Mouse (Mus musculus) CH12.LX (cell line): ENCODE results near the gene Oma1. TPM values are rescaled to one million over a fixed set of nuclear protein-coding genes. Genes with fewer than 3 reads are reported as not detected.

Experiments used
- DNase-seq: peaks from one replicate; pipeline ENCODE4 v3.0.0-alpha.2; 2013; ENCODE audit errors: extremely low read depth
- H3K27ac ChIP-seq: 2 replicates; pipeline ENCODE4 v1.5.1; 2012; ENCODE audit warnings: low read depth, mild to moderate bottlenecking, control low read depth, moderate library complexity; ENCODE audit not compliant: insufficient read depth
- H3K27me3 ChIP-seq: replicated peaks from 2 replicates; pipeline ENCODE3; 2012; ENCODE audit warnings: inconsistent platforms
- H3K36me3 ChIP-seq, 2 experiments: replicated peaks in 1 of 2; 2 replicates each; pipeline versions ENCODE3 to v1.6.1; 2012; ENCODE audit warnings: inconsistent platforms in 1 of 2, low read length in 1 of 2, mild to moderate bottlenecking in 1 of 2, mixed read lengths in 1 of 2, moderate library complexity in 1 of 2; ENCODE audit not compliant: control insufficient read depth in 1 of 2, insufficient read depth in 1 of 2
- H3K4me1 ChIP-seq, 2 experiments: 2 replicates each; pipeline ENCODE4 v1.6.1; 2012; ENCODE audit warnings: inconsistent platforms in 1 of 2, moderate library complexity in 1 of 2; ENCODE audit not compliant: insufficient read depth in 2 of 2, control insufficient read depth in 1 of 2
- H3K4me2 ChIP-seq: 2 replicates; pipeline ENCODE4 v1.6.1; 2012; ENCODE audit warnings: low read depth, mild to moderate bottlenecking, control low read depth; ENCODE audit not compliant: poor library complexity, insufficient read depth, severe bottlenecking
- H3K4me3 ChIP-seq, 3 experiments: fragments of 150-350 bp in 1 of 3; sonication (generic) in 1 of 3; replicated peaks in 1 of 3; 2 replicates each; pipeline versions ENCODE3 to v1.5.1; 2011 to 2012; ENCODE audit warnings: low read depth in 2 of 3, low read length in 2 of 3, mild to moderate bottlenecking in 2 of 3, moderate library complexity in 2 of 3, control low read depth in 1 of 3, improper control_type of control experiment in 1 of 3, inconsistent platforms in 1 of 3, mixed read lengths in 1 of 3; ENCODE audit not compliant: poor library complexity in 1 of 3
- H3K79me2 ChIP-seq: replicated peaks from 2 replicates; pipeline ENCODE4 v1.6.1; 2012; ENCODE audit warnings: mild to moderate bottlenecking, moderate library complexity; ENCODE audit not compliant: control insufficient read depth, poor library complexity, insufficient read depth, severe bottlenecking; ENCODE audit errors: extremely low read depth
- H3K9ac ChIP-seq: 2 replicates; pipeline ENCODE4 v1.6.1; 2012; ENCODE audit warnings: low read depth, mild to moderate bottlenecking, control low read depth, moderate library complexity; ENCODE audit not compliant: insufficient read depth
- H3K9me3 ChIP-seq: replicated peaks from 2 replicates; pipeline ENCODE3; 2012; ENCODE audit warnings: low read length, inconsistent platforms, mixed read lengths
- CHD2 ChIP-seq: IDR thresholded peaks from 2 replicates; pipeline ENCODE4 v1.6.1; 2011; ENCODE audit warnings: low read length, improper control_type of control experiment
- CTCF ChIP-seq, 2 experiments: IDR thresholded peaks in 1 of 2; conservative IDR thresholded peaks in 1 of 2; 2 replicates each; pipeline ENCODE4 v1.5.1; 2011 to 2012; ENCODE audit warnings: low read depth in 2 of 2, low read length in 2 of 2, improper control_type of control experiment in 1 of 2, inconsistent platforms in 1 of 2, mild to moderate bottlenecking in 1 of 2, moderate library complexity in 1 of 2
- E2F4 ChIP-seq: IDR thresholded peaks from 2 replicates; pipeline ENCODE4 v1.6.1; 2011; ENCODE audit warnings: low read depth, low read length, improper control_type of control experiment; ENCODE audit not compliant: insufficient replicate concordance
- ELF1 ChIP-seq: IDR thresholded peaks from 2 replicates; pipeline ENCODE4 v1.6.1; 2014; ENCODE audit warnings: low read depth, mild to moderate bottlenecking, inconsistent platforms, low read length, improper control_type of control experiment
- ETS1 ChIP-seq: conservative IDR thresholded peaks from 2 replicates; pipeline ENCODE4 v1.6.1; 2012; ENCODE audit warnings: low read depth, mild to moderate bottlenecking, inconsistent platforms, low read length, improper control_type of control experiment, moderate library complexity
- HCFC1 ChIP-seq: IDR thresholded peaks from 2 replicates; pipeline ENCODE4 v1.6.1; 2012; ENCODE audit warnings: low read depth, mild to moderate bottlenecking, inconsistent platforms, low read length, improper control_type of control experiment
- IRF4 ChIP-seq: IDR thresholded peaks from 2 replicates; pipeline ENCODE4 v1.6.1; 2014; ENCODE audit warnings: low read depth, mild to moderate bottlenecking, inconsistent platforms, low read length, improper control_type of control experiment
- JUN ChIP-seq: IDR thresholded peaks from 2 replicates; pipeline ENCODE4 v1.6.1; 2011; ENCODE audit warnings: low read depth, mild to moderate bottlenecking, low read length, improper control_type of control experiment, moderate library complexity; ENCODE audit not compliant: insufficient read depth
- JUND ChIP-seq: conservative IDR thresholded peaks from 2 replicates; pipeline ENCODE4 v1.6.1; 2011; ENCODE audit warnings: low read depth, low read length, improper control_type of control experiment
- MAFK ChIP-seq: IDR thresholded peaks from 2 replicates; pipeline ENCODE4 v1.6.1; 2011; ENCODE audit warnings: low read length, improper control_type of control experiment; ENCODE audit not compliant: insufficient replicate concordance
- MAX ChIP-seq: IDR thresholded peaks from 2 replicates; pipeline ENCODE4 v1.6.1; 2011; ENCODE audit warnings: low read length, improper control_type of control experiment
- MAZ ChIP-seq: IDR thresholded peaks from 2 replicates; pipeline ENCODE4 v1.6.1; 2012; ENCODE audit warnings: low read depth, mild to moderate bottlenecking, inconsistent platforms, low read length, improper control_type of control experiment, moderate library complexity
- MXI1 ChIP-seq: IDR thresholded peaks from 2 replicates; pipeline ENCODE4 v1.6.1; 2011; ENCODE audit warnings: mild to moderate bottlenecking, low read depth, low read length, improper control_type of control experiment
- MYC ChIP-seq: IDR thresholded peaks from 2 replicates; pipeline ENCODE4 v1.6.1; 2011; ENCODE audit warnings: low read depth, mild to moderate bottlenecking, improper control_type of control experiment, low read length
- NELFE ChIP-seq: IDR thresholded peaks from 2 replicates; pipeline ENCODE4 v1.6.1; 2011; ENCODE audit warnings: low read depth, low read length, improper control_type of control experiment
- NRF1 ChIP-seq: IDR thresholded peaks from 2 replicates; pipeline ENCODE4 v1.6.1; 2014; ENCODE audit warnings: low read depth, mild to moderate bottlenecking, inconsistent platforms, low read length, improper control_type of control experiment, moderate library complexity
- PAX5 ChIP-seq: IDR thresholded peaks from 2 replicates; pipeline ENCODE4 v1.6.1; 2012; ENCODE audit warnings: low read length, inconsistent platforms, mixed read lengths
- RAD21 ChIP-seq: IDR thresholded peaks from 2 replicates; pipeline ENCODE4 v1.6.1; 2011; ENCODE audit warnings: low read depth, mild to moderate bottlenecking, low read length, improper control_type of control experiment, moderate library complexity
- SIN3A ChIP-seq: IDR thresholded peaks from 2 replicates; pipeline ENCODE4 v1.6.1; 2012; ENCODE audit warnings: low read length, improper control_type of control experiment, inconsistent platforms
- SMC3 ChIP-seq: IDR thresholded peaks from 2 replicates; pipeline ENCODE4 v1.6.1; 2011; ENCODE audit warnings: low read depth, low read length, improper control_type of control experiment
- TBP ChIP-seq: conservative IDR thresholded peaks from 2 replicates; pipeline ENCODE4 v1.6.1; 2011; ENCODE audit warnings: low read depth, low read length, improper control_type of control experiment
- TCF12 ChIP-seq: IDR thresholded peaks from 2 replicates; pipeline ENCODE4 v1.6.1; 2014; ENCODE audit warnings: low read depth, mild to moderate bottlenecking, inconsistent platforms, low read length, improper control_type of control experiment
- USF1 ChIP-seq: IDR thresholded peaks from 2 replicates; pipeline ENCODE4 v1.6.1; 2014; ENCODE audit warnings: low read depth, mild to moderate bottlenecking, inconsistent platforms, low read length, improper control_type of control experiment
- USF2 ChIP-seq: conservative IDR thresholded peaks from 2 replicates; pipeline ENCODE4 v1.6.1; 2011; ENCODE audit warnings: low read depth, low read length, improper control_type of control experiment
- ZC3H11A ChIP-seq: IDR thresholded peaks from 2 replicates; pipeline ENCODE4 v1.6.1; 2012; ENCODE audit warnings: low read depth, mild to moderate bottlenecking, inconsistent platforms, low read length, improper control_type of control experiment
- ZKSCAN1 ChIP-seq: IDR thresholded peaks from 2 replicates; pipeline ENCODE4 v1.6.1; 2012; ENCODE audit warnings: low read depth, inconsistent platforms, low read length, improper control_type of control experiment, borderline replicate concordance
- dilution Hi-C: fragments of 300-500 bp; cut with MboI; formaldehyde crosslinking; loops from 2 replicates; pipeline ENCODE4 v1.14.3; 2020; ENCODE audit warnings: low sequenced_read_pairs; ENCODE audit not compliant: extremely low pct_unique_long_range_greater_than_20kb, extremely low pct_ligation_motif_present
- in situ Hi-C: fragments of 300-500 bp; cut with MboI; formaldehyde crosslinking; loops from 3 replicates; pipeline ENCODE4 v1.14.3; 2019; ENCODE audit warnings: low sequenced_read_pairs, low pct_ligation_motif_present, low pct_unique_long_range_greater_than_20kb, mixed read lengths
- polyA plus RNA-seq: library from polyadenylated mRNA; unstranded; fragments of >175 nt; gene quantifications from 2 replicates; pipeline ENCODE4 v1.2.1, GENCODE M21; 2012; ENCODE audit warnings: low read depth; ENCODE audit not compliant: insufficient read length
- total RNA-seq, 2 experiments: library from RNA; depleted of rRNA; stranded (reverse); fragments of 300-350 nt in 1 of 2; fragments of >200 nt in 1 of 2; gene quantifications; 2 replicates each; pipeline ENCODE4 v1.2.3; 2012 to 2014

Gene Oma1
- total and polyA plus RNA-seq, 3 experiments = 15.7 to 20.7 (median 16.8) TPM

- dilution Hi-C loops = no loop called here
- no peak for DNase-seq
- no peak overlapping the region for H3K27ac ChIP-seq
Measured at GRCm38 (mm10) chr4:103387292-103387691, 73.7 kb downstream of the Oma1 start.

GRCm38 (mm10) chr4:103388530-103389178 lies 75.0 kb downstream of the Oma1 start:
- TF ChIP-seq MAZ (no peak), HCFC1 (no peak), MAFK (no peak), MXI1 (no peak), TCF12 (no peak), CTCF (conservative IDR thresholded peaks at IDR 0.05 in 1 of 2, IDR thresholded peaks at IDR 0.05 in 1 of 2; ENCODE audit: low read depth in 2 of 2, low read length in 2 of 2) (no peak), JUN (no peak), E2F4 (no peak), NELFE (no peak), USF2 (no peak), USF1 (no peak), ZKSCAN1 (no peak), MYC (no peak), ZC3H11A (no peak), SIN3A (no peak)
- Histone ChIP-seq H3K9me3 (peaks cover 3% of the 10 kb centered on the region), H3K4me3 (no peak overlapping the region), H3K36me3 (no peaks in the 10 kb centered on the region), H3K27me3 (peaks cover 15% of the 10 kb centered on the region), H3K4me2 (no peak overlapping the region), H3K27ac (no peak overlapping the region), H3K9ac (no peak overlapping the region), H3K4me1 (0 out of 4 replicates have a peak, but pooled peaks cover 0 to 2% of the 10 kb centered on the region in 2 experiments), H3K79me2 (no peaks in the 10 kb centered on the region)
- no peak for DNase-seq
- dilution Hi-C loops = no loop called here
- in situ Hi-C loops = no loop called here

More at GRCm38 (mm10) chr4:103387292-103387691, 73.7 kb downstream of the Oma1 start:
- no peaks in the 10 kb centered on the region for H3K36me3 ChIP-seq
- in situ Hi-C loops = no loop called here
- H3K4me3 ChIP-seq = no peak overlapping the region
- H3K4me2 ChIP-seq = no peak overlapping the region
- H3K4me1 ChIP-seq = 0 out of 4 replicates have a peak, but pooled peaks cover 0 to 2% of the 10 kb centered on the region in 2 experiments
- H3K9ac ChIP-seq = no peak overlapping the region
- H3K79me2 ChIP-seq = no peaks in the 10 kb centered on the region
- peaks cover 3% of the 10 kb centered on the region for H3K9me3 ChIP-seq
- TF ChIP-seq SIN3A (no peak), MAX (no peak), HCFC1 (no peak), JUND (no peak), CHD2 (no peak), RAD21 (no peak), SMC3 (no peak), MYC (no peak), PAX5 (no peak), NELFE (no peak), TBP (no peak), MXI1 (no peak), ZC3H11A (no peak), NRF1 (no peak), IRF4 (no peak), ETS1 (no peak), TCF12 (no peak), ELF1 (no peak), ZKSCAN1 (no peak)
- TF ChIP-seq, all 38 proteins: peak for 0
- H3K27me3 ChIP-seq = peaks cover 15% of the 10 kb centered on the region
